Mouse (Mus musculus): ENCODE data around the gene Mtfr1l. TPM values are rescaled to one million over a fixed set of nuclear protein-coding genes. Genes with fewer than 3 reads are reported as not detected.
"Not testable (repeated sequence)": the region's sequence is repeated elsewhere in the genome, so short reads cannot be mapped to it uniquely, and the experiment has no call there.

Mtfr1l gene
- total RNA-seq, 2 experiments from 2014 or later: 82.8 to 84.5 TPM

DNA sequence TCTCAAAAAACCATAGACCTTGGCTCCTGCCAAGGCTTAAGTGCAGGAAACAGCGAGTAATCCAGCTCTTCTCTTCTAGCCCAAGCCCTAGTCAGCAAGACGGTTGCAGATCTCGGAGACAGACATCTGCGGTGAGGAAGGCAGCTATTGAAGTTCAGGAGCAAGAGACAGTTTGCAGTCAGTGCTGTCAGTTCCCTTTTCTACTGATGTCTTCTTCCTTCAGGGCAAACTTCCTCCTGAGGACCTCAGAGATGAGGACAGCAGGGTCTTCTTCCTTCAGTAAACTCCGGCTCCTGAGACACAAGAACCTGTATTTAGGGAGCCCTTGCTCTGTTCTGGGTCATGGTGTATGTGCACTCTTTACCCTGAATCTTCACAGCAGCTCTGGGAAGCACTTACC is 9.0 kb downstream of the Mtfr1l start:
- DNase-seq (ENCODE audit: extremely low spot score in 1 of 2, low spot score in 2 of 2): no peak
- intact Hi-C loops (cut with DNase I): no loop called here

DNA sequence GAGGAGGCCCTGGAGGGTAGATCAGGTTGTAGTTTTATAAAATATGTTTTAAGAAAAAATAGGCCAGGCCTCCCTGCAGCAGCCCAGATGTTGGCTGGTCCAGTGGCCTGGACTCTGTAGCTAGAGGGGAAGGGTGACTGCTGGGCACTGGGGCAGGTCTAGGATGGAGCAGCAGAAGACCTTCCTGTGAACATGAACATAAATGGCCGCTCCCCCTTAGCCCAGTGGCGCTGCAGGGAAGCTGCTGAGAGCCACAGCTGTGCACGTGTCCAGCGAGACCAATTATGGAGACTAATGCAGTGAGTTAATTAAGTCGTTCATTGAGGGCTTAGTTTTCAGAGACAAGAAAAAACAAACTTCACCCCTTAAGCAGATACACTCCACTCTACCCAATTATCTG is 9.4 kb downstream of the Mtfr1l start:
- no peak for DNase-seq (ENCODE audit: extremely low spot score in 1 of 2, low spot score in 2 of 2)
- intact Hi-C loops (cut with DNase I): no loop called here

DNA sequence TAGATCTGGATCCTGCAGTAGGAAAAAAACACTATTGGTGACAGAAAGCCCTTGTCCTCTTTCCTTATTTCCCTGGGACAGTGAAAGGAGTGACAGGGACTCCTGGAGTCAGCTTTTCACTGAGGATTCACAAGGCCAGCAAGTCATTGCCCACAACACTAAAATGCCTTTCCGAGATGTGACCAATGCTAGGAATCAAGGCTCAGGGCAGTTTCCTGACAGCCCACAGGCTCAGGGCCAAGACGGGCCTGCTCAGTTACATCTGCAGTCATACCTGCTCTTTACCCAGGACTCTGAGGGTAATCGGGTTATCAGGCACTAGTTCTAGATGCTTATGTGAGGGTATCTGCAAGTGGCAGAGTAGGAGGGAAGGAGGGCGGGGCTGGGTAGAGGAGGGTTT is 11.7 kb downstream of the Mtfr1l start:
- intact Hi-C loops (cut with DNase I): no loop called here

DNA sequence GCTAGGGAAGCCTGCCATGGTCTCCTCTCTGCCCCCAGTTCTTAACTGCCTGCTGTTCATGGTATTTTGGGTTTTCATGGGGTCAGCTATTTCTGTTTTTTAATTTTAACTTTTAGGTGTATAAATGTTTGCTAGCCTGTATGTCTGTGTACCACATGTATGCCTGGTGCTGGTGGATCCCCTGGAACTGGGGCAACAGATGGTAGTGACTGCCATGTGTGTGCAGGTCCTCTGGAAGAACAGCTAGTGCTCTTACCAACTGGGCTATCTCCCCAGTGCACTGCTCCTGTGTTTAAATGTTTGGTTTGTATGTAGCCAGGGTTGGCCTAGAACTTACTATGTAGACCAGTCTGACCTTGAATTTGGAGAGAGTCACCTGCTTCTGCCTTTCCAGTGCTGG is 15.9 kb downstream of the Mtfr1l start:
- DNase-seq (ENCODE audit: extremely low spot score in 1 of 2, low spot score in 2 of 2): no peak
- intact Hi-C loops (cut with DNase I): no loop called here

More for the DNA sequence above, 11.7 kb downstream of the Mtfr1l start:
- DNase-seq (ENCODE audit: extremely low spot score in 1 of 2, low spot score in 2 of 2): peak in 1 of 2 experiments; percentile 18

DNA sequence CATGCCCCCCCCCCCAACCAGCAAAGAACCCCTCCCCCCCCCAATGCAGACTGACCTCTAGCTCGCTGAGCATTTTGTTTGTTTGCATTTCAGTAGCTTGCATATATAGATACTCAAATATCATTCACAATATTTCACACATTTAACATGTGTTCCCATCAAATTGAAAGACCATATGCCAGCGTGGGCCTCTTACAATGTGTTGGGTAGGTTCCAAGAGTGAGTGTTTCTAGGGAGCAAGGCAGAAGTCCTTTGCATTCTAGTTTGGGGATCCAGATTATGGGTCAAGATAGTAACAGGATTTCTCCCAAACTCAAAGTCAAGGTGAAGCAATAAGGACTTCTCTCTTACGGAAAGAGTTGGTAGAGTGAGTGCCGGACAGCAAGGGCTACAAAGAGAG is 16.6 kb downstream of the Mtfr1l start:
- no peak for DNase-seq (ENCODE audit: extremely low spot score in 1 of 2, low spot score in 2 of 2)
- intact Hi-C loops (cut with DNase I): no loop called here

DNA sequence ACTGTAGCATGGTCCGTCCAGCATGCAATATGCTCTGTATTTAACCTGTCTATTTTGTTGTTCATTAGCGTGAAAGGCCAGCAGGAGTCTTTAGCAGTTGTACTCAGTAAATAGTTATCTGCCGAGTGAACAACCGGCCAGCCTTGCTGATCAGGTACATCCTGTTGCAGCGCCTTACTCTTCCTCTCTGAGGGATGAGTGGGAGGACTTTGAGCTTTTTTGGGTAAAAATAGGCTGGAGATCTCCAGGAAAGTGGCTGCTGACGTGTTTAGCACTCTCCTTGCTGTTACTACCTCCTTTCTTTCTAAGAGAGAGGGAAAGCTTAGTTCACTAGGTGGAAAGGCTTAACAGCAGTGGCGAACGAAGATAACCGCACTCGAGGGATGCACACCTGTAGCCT is 17.5 kb downstream of the Mtfr1l start:
- intact Hi-C loops (cut with DNase I): no loop called here
- DNase-seq (ENCODE audit: extremely low spot score in 1 of 2, low spot score in 2 of 2): no peak

DNA sequence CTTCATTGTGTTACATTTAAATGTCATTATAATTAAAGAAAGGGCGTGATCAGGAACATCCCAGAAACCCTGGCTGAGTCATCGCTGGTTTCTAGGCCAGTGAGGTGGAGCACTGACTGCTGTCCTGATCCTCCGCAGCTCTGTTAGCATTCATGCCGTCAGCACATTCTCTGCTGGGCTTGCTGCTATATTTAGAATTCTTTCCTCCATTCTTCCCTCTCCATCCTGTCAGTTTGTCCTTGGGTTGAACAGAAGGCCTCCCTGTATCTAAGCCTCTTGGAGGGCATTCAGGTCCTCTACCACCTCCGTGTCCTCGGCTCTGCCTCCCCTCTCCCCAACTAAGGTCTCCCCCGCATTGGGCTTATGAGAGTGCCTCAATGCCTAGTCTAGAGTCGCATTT is 18.2 kb downstream of the Mtfr1l start:
- intact Hi-C loops (cut with DNase I): no loop called here
- DNase-seq (ENCODE audit: extremely low spot score in 1 of 2, low spot score in 2 of 2): no peak

DNA sequence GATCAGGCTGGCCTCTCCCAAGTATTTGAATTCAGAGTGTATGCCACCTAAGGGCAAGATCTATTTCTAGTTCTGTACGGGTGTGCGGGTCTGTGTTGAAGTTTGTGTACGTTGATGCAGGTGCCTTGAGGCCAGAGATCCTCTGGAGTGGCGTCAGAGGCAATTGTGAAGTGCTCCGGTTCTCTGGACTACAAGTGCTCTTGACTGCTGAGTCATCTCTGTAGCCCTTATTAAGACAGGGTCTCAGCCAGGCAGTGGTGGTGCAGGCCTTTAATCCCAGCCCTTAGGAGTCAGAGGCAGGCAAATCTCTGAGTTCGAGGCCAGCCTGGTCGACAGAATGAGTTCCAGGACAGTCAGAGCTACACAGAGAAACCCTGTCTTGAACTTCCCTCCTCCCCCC is 19.6 kb downstream of the Mtfr1l start:
- intact Hi-C loops (cut with DNase I): no loop called here
- DNase-seq (ENCODE audit: extremely low spot score in 1 of 2, low spot score in 2 of 2): no peak

DNA sequence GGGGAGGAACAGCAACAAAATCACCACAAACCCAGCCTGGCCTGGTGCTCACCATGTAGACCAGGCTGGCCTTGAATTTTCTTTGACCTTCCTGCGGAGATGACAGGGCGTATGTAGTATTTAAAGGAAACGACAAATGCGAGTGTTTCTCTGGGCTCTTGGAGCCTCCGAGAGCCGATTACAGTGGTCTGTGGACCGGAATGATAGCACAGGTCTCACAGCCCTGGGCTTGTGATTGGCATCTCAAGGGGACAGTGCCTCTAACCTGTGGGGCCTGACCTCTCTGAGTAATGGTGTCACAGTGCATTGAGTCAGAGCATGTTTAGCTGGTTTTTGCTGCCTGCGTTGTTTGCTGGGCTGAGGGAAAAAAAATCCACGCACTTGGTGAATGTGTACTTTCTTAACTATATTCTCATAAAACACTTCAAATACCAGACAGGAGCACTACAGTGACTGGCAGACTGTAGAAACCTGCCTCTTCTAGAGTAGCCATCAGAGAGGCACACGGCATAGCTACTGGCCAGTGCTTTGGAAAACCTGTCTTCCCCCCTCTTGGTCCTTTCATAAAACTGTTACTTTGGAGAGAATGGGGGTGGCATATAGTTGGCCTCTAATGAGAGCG is 20.8 kb downstream of the Mtfr1l start:
- peak in 1 of 2 experiments; percentile 12 for DNase-seq (ENCODE audit: extremely low spot score in 1 of 2, low spot score in 2 of 2)
- intact Hi-C loops (cut with DNase I): no loop called here

DNA sequence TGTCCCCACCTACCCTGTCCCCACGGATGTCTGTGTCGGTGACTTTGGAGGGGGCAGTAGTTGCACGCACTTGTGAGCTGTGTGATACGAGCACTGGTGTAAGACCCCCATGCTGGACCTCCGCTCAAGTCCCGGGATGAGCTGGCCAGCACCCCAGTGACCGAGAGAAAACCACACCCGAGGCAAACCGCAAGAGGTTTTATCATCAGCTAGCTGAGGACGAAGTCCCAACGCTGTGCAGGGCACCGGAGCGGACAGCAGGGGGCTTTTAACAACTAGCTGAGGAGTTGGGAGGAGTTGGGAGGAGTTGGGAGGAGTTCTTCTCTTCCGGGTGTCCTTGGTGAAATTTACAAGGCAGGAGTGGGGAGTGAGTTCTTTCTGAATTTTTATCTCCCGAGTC is 22.4 kb downstream of the Mtfr1l start:
- intact Hi-C loops (cut with DNase I): no loop called here
- peak in 1 of 2 experiments; percentile 85 for DNase-seq (ENCODE audit: extremely low spot score in 1 of 2, low spot score in 2 of 2)

DNA sequence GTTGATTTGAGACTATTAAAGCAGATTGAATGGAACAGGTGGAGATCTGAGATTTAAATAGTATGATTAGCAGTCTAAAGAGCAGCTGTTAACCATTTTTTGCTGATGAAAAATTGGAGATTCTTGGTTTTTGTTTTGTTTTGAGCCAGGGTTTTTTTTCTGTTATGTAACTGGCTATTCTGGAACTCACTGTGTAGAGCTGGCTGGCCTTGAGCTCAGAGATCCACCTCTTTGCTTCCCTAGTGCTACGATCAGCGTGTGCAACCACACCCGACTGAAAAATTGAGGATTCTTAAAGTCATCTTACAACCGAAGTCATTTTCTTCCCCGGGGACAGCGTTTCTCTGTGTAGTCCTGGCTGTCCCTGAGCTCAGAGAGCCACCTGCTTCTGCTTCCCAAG is 23.5 kb downstream of the Mtfr1l start:
- intact Hi-C loops (cut with DNase I): no loop called here
- DNase-seq (ENCODE audit: extremely low spot score in 1 of 2, low spot score in 2 of 2): no peak

DNA sequence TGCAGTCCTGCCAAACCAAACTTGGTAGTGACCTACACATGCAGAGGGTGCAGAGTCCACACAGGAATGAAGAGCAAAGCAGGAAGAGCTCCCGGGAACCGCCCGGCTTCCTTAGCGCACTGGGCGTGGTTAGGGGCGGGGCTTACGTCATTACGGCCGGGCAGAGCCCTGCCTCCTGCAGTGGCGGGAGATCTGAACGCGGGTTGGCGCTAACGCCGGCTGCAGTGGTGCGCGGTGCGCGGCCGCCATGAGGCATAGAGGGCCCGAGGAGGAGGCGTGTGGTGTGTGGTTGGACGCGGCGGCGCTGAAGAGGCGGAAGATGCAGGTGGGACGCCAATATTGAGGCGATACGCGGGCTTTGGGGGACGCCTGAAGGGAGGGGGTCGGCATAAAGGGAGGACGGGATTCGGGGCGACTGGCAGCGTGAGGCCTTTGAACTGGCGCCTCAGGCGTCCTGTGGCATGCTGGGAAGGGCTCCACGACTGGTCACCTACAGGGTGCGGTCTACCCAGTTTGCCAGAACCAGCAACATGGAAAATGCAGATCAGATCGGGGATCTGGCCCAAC is 24.3 kb downstream of the Mtfr1l start, which contains the start of gene Aunip:
Aunip (plus strand) TSS at position 155 of the 567 bp plus-strand sequence.
- intact Hi-C loops (cut with DNase I): no loop called here
- DNase-seq (ENCODE audit: extremely low spot score in 1 of 2, low spot score in 2 of 2): peak; percentile 67 to 96

DNA sequence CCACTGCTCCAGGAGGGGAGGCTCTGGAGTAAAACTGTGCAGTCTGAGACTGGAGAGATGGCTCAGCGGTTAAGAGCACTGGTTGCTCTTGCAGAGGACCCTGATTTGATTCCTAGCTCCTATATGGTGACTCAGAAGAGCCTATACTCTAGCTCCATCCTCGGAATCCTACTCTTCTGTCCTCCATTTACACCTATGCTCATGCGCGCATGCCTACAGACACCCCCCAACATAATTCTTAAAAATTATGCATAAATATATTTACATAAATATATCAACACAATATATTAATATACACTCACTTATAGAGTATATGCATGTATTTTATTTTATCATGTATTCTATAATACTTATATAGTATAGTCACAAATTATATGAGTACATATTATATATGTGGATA is 24.8 kb downstream of the Mtfr1l start:
- no peak for DNase-seq (ENCODE audit: extremely low spot score in 1 of 2, low spot score in 2 of 2)
- intact Hi-C loops (cut with DNase I): no loop called here

DNA sequence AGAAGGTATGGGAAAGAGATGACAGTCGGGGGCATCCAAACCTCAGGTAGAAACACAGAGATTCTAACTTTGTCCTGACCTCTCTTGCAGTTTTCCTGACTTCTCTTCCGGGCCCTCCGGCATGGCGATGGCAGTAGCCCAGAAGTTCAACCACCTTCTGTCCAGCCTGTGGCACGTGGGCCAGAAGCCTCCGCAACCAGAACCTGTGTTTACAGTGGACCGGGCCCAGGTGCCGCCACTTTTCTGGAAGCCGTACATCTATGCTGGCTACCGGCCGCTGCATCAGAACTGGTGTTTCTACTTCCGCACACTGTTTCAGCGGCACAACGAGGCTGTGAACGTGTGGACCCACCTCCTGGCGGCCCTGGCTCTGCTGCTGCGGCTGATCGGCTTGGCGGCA is 28.5 kb downstream of the Mtfr1l start:
- intact Hi-C loops (cut with DNase I): no loop called here
- DNase-seq (ENCODE audit: extremely low spot score in 1 of 2, low spot score in 2 of 2): no peak

DNA sequence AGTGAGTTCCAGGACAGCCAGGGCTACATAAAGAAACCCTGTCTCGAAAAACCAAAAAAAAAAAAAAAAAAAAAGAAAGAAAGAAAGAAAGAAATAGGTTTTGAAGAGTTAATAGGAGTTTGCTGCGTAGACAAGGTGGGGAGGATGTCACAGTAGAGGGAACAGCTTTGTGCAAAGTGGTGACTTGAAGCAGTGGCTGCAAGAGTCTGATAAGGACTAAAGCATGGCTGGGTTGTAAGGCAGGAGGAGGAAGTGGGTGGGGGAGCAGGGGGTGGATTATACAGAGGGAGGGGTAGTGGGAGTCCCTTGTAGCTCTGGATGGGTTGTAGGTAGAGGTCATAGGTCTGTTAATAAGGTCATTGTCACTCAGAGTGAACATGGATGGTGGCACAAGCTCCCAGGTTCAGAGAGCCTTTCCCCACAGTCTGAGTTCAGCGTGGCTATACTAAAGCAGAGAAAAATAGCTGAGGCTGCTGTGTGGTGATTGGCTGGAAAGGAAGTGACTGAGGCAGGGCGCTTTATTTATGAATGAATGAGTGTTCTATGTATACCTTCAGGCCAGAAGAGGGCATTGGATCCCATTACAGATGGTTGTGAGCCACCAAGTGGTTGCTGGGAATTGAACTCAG is 29.1 kb downstream of the Mtfr1l start:
- intact Hi-C loops (cut with DNase I): no loop called here
- DNase-seq (ENCODE audit: extremely low spot score in 1 of 2, low spot score in 2 of 2): no peak

DNA sequence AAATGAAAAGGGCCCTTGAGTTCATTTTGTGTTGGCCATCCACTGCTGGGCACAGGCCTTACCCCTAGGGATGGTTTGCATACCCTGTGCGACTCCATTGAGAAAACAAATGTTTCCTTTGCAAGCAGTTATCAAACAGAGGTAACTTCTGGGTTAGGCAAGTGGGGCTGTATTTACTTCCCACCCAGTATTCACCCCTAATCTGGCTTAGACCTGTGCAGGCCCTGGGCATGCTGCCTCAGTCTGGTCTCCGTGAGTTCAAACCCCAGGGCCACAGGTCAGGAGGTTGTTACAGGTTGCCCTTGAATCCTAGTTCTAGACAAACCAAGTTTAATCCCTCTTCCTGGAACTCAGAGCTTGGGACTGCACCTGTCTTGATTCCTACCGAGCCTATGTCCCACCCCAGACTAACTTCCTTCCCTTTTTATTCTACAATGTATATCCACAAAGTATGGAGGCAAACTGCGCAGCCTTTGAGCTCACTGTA is 29.8 kb downstream of the Mtfr1l start:
- DNase-seq (ENCODE audit: extremely low spot score in 1 of 2, low spot score in 2 of 2): no peak
- intact Hi-C loops (cut with DNase I): no loop called here

DNA sequence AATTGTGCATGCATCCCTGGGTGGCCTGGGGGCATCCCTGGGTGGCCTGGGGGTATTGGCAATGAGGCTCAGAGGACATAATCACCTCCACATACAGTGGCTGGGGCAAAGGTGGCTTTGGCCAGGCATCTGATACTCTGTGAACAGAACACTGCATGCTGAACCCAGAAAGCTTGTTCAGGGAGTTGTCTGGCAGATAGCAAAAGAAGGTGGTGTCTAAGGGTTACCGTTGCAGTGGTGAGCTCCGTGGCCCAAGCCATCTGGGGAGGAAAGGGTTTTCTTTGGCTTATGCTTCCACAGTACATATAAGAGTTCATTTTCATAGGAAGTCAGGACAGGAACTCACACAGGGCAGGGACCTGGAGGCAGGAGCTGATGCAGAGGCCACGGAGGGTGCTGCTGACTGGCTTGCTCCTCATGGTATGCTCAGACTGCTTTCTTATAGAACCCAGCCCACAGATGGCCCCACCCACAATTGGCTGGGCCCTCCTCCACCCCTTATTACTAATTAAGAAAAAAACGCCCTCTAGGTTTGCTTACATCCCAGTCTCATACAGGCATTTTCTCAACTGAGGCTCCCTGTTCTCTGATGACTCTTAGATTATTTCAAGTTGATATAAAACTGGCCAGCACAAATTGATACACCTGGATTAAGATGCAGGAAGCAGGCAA is 31.4 kb downstream of the Mtfr1l start:
- no peak for DNase-seq (ENCODE audit: extremely low spot score in 1 of 2, low spot score in 2 of 2)
- intact Hi-C loops (cut with DNase I): no loop called here

DNA sequence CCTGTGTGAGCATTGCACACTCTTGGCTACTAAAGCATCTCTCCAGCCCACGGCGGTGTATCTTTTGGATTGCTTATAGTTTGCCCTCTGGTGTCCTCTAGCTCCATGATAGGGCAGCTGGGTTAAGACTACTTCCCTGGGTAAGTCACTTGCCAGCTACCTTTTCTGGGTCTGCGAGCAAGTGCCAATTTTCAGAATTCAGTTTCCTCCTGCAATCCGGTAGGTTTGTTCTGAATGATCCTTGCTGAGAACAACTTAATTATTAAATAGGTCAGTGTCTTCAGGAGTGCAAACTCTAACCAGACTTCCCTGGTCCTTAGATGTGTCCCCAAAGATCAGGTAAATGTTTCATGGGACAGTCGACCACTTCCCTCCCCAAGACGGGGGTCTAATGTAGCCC is 34.1 kb downstream of the Mtfr1l start:
- DNase-seq (ENCODE audit: extremely low spot score in 1 of 2, low spot score in 2 of 2): no peak
- intact Hi-C loops (cut with DNase I): no loop called here

DNA sequence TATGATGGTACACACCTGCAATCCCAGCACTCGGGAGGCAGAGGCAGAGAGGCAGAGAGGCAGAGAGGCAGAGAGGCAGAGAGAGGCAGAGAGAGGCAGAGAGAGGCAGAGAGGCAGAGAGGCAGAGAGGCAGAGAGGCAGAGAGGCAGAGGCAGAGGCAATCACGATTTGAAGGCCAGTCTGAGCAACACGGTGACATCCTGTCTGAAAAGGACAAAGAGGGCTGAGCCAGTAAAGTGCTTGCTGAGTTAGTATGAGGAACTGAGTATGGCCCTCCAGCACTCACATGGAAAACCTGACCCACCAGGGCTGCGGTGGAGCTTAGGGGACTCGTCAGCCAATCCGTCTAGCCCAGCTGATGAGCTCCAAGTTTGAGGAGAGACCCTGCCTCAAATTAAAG is 36.2 kb downstream of the Mtfr1l start:
- DNase-seq (ENCODE audit: extremely low spot score in 1 of 2, low spot score in 2 of 2); intact Hi-C loops (cut with DNase I): not testable (repeated sequence)
